Mouse (Mus musculus) embryonic facial prominence, embryonic 12.5 days (tissue): ENCODE data around the gene Atp6ap1l. TPM values are rescaled to one million over a fixed set of nuclear protein-coding genes. Genes with fewer than 3 reads are reported as not detected.
A peak's percentile ranks its signal among the peaks of the same experiment; 100 is the strongest.

Experiments
- ATAC-seq: fragments of 200-750 bp; cut with Nextera tagmentation; 2 replicates; pipeline ENCODE4 v1.8.0; 2017; ENCODE audit not compliant: insufficient number of reproducible peaks, insufficient read depth, low FRiP score, low TSS enrichment
- H3K27ac ChIP-seq: fragments of 300-500 bp; sonication (generic); 2 replicates; pipeline ENCODE4 v1.5.1; 2016; ENCODE audit warnings: mild to moderate bottlenecking
- H3K27me3 ChIP-seq: fragments of 300-500 bp; sonication (generic); 2 replicates; pipeline ENCODE4 v1.6.1; 2016; ENCODE audit warnings: mild to moderate bottlenecking, moderate library complexity
- H3K36me3 ChIP-seq: fragments of 300-500 bp; sonication (generic); 2 replicates; pipeline ENCODE4 v1.6.1; 2016; ENCODE audit warnings: mild to moderate bottlenecking
- H3K4me1 ChIP-seq: fragments of 300-500 bp; sonication (generic); 2 replicates; pipeline ENCODE4 v1.6.1; 2016
- H3K4me2 ChIP-seq: fragments of 300-500 bp; sonication (generic); replicated peaks from 2 replicates; pipeline ENCODE4 v1.6.1; 2016; ENCODE audit warnings: mild to moderate bottlenecking, moderate library complexity
- H3K4me3 ChIP-seq: fragments of 300-500 bp; sonication (generic); 2 replicates; pipeline ENCODE4 v1.5.1; 2016; ENCODE audit warnings: mild to moderate bottlenecking
- H3K9ac ChIP-seq: fragments of 300-500 bp; sonication (generic); 2 replicates; pipeline ENCODE4 v1.6.1; 2016; ENCODE audit warnings: mild to moderate bottlenecking, moderate library complexity
- H3K9me3 ChIP-seq: fragments of 300-500 bp; sonication (generic); 2 replicates; pipeline ENCODE4 v1.6.1; 2016; ENCODE audit warnings: mild to moderate bottlenecking, moderate library complexity
- WGBS: fragments of 180-500 bp; shearing (Covaris S2); methylation state at CpG from one replicate; pipeline ENCODE4 v1.1.7; 2016; 5-methylcytosine and 5-hydroxymethylcytosine counted together
- polyA plus RNA-seq: library from polyadenylated mRNA; unstranded; fragments of >200 nt; fragmentation: Nextera tagmentation; extraction: Ambion mirVana; gene quantifications from 2 replicates; pipeline ENCODE4 v1.2.1, GENCODE M21; 2016

The Atp6ap1l gene
- polyA plus RNA-seq, 1 experiment from 2014 or later: 1.8 TPM

- WGBS: under 1% methylated on average over 57 of the region's 57 CpGs
- Histone ChIP-seq H3K9me3 (no peaks in the 10 kb centered on the region), H3K36me3 (peaks cover 32% of the 10 kb centered on the region), H3K4me1 (0 out of 2 replicates have a peak, but pooled peaks cover 4% of the 10 kb centered on the region), H3K27ac (peak within 1 kb of the TSS; percentile 84), H3K9ac (peak within 1 kb of the TSS; percentile 93), H3K4me3 (peak within 1 kb of the TSS; percentile 84), H3K4me2 (peak within 1 kb of the TSS; percentile 64), H3K27me3 (no peaks in the 10 kb centered on the region)
- peak; percentile 95 for ATAC-seq
Observed at GRCm38 (mm10) chr13:90922751-90923612, 17.8 kb upstream of the Atp6ap1l start, which contains the start of gene Rps23. Gene Rps23, plus strand, starts transcription at chr13:90922958.

- no peak overlapping the region for H3K9ac ChIP-seq
- H3K27ac ChIP-seq: no peak overlapping the region
- H3K36me3 ChIP-seq: no peaks in the 10 kb centered on the region
- H3K4me1 ChIP-seq: no peaks in the 10 kb centered on the region
- H3K4me3 ChIP-seq: no peak overlapping the region
- no peak overlapping the region for H3K4me2 ChIP-seq
- 91% methylated on average over 4 of the region's 4 CpGs for WGBS
- no peak for ATAC-seq
- no peaks in the 10 kb centered on the region for H3K9me3 ChIP-seq
- H3K27me3 ChIP-seq: no peaks in the 10 kb centered on the region
Observed at GRCm38 (mm10) chr13:90914721-90915120, 9.6 kb upstream of the Atp6ap1l start.

- H3K27ac ChIP-seq: no peak overlapping the region
- no peak overlapping the region for H3K4me3 ChIP-seq
- no peak overlapping the region for H3K9ac ChIP-seq
- no peaks in the 10 kb centered on the region for H3K36me3 ChIP-seq
- no peaks in the 10 kb centered on the region for H3K9me3 ChIP-seq
- WGBS: 66% methylated on average over 7 of the region's 7 CpGs
- H3K4me1 ChIP-seq: no peaks in the 10 kb centered on the region
- no peak for ATAC-seq
- no peak overlapping the region for H3K4me2 ChIP-seq
- H3K27me3 ChIP-seq: no peaks in the 10 kb centered on the region
Observed at GRCm38 (mm10) chr13:90913675-90914192, 8.6 kb upstream of the Atp6ap1l start.

- no peak for ATAC-seq
- no peak overlapping the region for H3K4me2 ChIP-seq
- no peaks in the 10 kb centered on the region for H3K36me3 ChIP-seq
- H3K9me3 ChIP-seq: no peaks in the 10 kb centered on the region
- WGBS: 77% methylated on average over 17 of the region's 17 CpGs
- H3K27me3 ChIP-seq: no peaks in the 10 kb centered on the region
- no peaks in the 10 kb centered on the region for H3K4me1 ChIP-seq
- no peak overlapping the region for H3K4me3 ChIP-seq
- no peak overlapping the region for H3K9ac ChIP-seq
- no peak overlapping the region for H3K27ac ChIP-seq
Observed at GRCm38 (mm10) chr13:90912760-90913674, 7.9 kb upstream of the Atp6ap1l start.

GRCm38 (mm10) chr13:90907376-90907775, 2.2 kb upstream of the Atp6ap1l start:
- 86% methylated on average over 12 of the region's 12 CpGs for WGBS
- ATAC-seq: no peak
- no peak overlapping the region for H3K4me3 ChIP-seq
- H3K9ac ChIP-seq: no peak overlapping the region
- H3K36me3 ChIP-seq: no peaks in the 10 kb centered on the region
- no peaks in the 10 kb centered on the region for H3K4me1 ChIP-seq
- H3K27ac ChIP-seq: no peak overlapping the region
- H3K4me2 ChIP-seq: no peak overlapping the region
- no peaks in the 10 kb centered on the region for H3K9me3 ChIP-seq
- no peaks in the 10 kb centered on the region for H3K27me3 ChIP-seq

GRCm38 (mm10) chr13:90896821-90897220, 8.3 kb downstream of the Atp6ap1l start:
- no peaks in the 10 kb centered on the region for H3K36me3 ChIP-seq
- H3K9ac ChIP-seq: no peak overlapping the region
- H3K27me3 ChIP-seq: no peaks in the 10 kb centered on the region
- H3K4me3 ChIP-seq: no peak overlapping the region
- H3K27ac ChIP-seq: no peak overlapping the region
- no peak overlapping the region for H3K4me2 ChIP-seq
- 87% methylated on average over 12 of the region's 12 CpGs for WGBS
- H3K4me1 ChIP-seq: no peaks in the 10 kb centered on the region
- no peaks in the 10 kb centered on the region for H3K9me3 ChIP-seq
- ATAC-seq: no peak

GRCm38 (mm10) chr13:90896098-90896497, 9.1 kb downstream of the Atp6ap1l start:
- H3K27ac ChIP-seq: no peak overlapping the region
- no peak overlapping the region for H3K4me2 ChIP-seq
- H3K36me3 ChIP-seq: no peaks in the 10 kb centered on the region
- no peak overlapping the region for H3K4me3 ChIP-seq
- H3K9me3 ChIP-seq: no peaks in the 10 kb centered on the region
- H3K9ac ChIP-seq: no peak overlapping the region
- no peaks in the 10 kb centered on the region for H3K27me3 ChIP-seq
- no peaks in the 10 kb centered on the region for H3K4me1 ChIP-seq
- WGBS: 18% methylated on average over 2 of the region's 2 CpGs
- ATAC-seq: no peak

- Histone ChIP-seq H3K27me3 (no peaks in the 10 kb centered on the region), H3K9ac (no peak overlapping the region), H3K27ac (no peak overlapping the region), H3K4me3 (no peak overlapping the region), H3K4me2 (no peak overlapping the region), H3K4me1 (no peaks in the 10 kb centered on the region), H3K9me3 (no peaks in the 10 kb centered on the region), H3K36me3 (no peaks in the 10 kb centered on the region)
- ATAC-seq: no peak
- WGBS: 89% methylated on average over 4 of the region's 4 CpGs
Observed at GRCm38 (mm10) chr13:90894819-90895218, 10.3 kb downstream of the Atp6ap1l start.

GRCm38 (mm10) chr13:90890111-90890510, 15.0 kb downstream of the Atp6ap1l start:
- Histone ChIP-seq H3K36me3 (no peaks in the 10 kb centered on the region), H3K9ac (no peak overlapping the region), H3K4me3 (no peak overlapping the region), H3K9me3 (no peaks in the 10 kb centered on the region), H3K27ac (no peak overlapping the region), H3K4me2 (no peak overlapping the region), H3K27me3 (no peaks in the 10 kb centered on the region), H3K4me1 (peaks cover 8% of the 10 kb centered on the region; the same call in 1 of the 2 replicates)
- no peak for ATAC-seq
- 92% methylated on average over 5 of the region's 5 CpGs for WGBS

GRCm38 (mm10) chr13:90886568-90886983, 18.6 kb downstream of the Atp6ap1l start:
- Histone ChIP-seq H3K9me3 (no peaks in the 10 kb centered on the region), H3K9ac (no peak overlapping the region), H3K27ac (no peak overlapping the region), H3K4me1 (peaks cover 9% of the 10 kb centered on the region; the same call in 1 of the 2 replicates), H3K36me3 (no peaks in the 10 kb centered on the region), H3K4me2 (peak overlapping the region; percentile 59), H3K4me3 (peak overlapping the region; percentile 34), H3K27me3 (no peaks in the 10 kb centered on the region)
- WGBS: under 1% methylated on average over 18 of the region's 18 CpGs
- peak; percentile 38; the same call in 1 of the 2 replicates for ATAC-seq

- H3K4me2 ChIP-seq: peak overlapping the region; percentile 59
- WGBS: 39% methylated on average over 13 of the region's 13 CpGs
- peak overlapping the region; percentile 34 for H3K4me3 ChIP-seq
- H3K27ac ChIP-seq: no peak overlapping the region
- no peak for ATAC-seq
- no peak overlapping the region for H3K9ac ChIP-seq
- no peaks in the 10 kb centered on the region for H3K36me3 ChIP-seq
- H3K4me1 ChIP-seq: peaks cover 9% of the 10 kb centered on the region; the same call in 1 of the 2 replicates
- H3K9me3 ChIP-seq: no peaks in the 10 kb centered on the region
- H3K27me3 ChIP-seq: no peaks in the 10 kb centered on the region
Observed at GRCm38 (mm10) chr13:90885856-90886532, 19.2 kb downstream of the Atp6ap1l start.
